Mouse (Mus musculus) hindbrain, embryonic 11.5 days (tissue): ENCODE measurements around the gene Ascl1. TPM values are rescaled to one million over a fixed set of nuclear protein-coding genes. Genes with fewer than 3 reads are reported as not detected.
A peak's percentile ranks its signal among the peaks of the same experiment; 100 is the strongest.

Experiments
- ATAC-seq: fragments of 200-750 bp; cut with Nextera tagmentation; 2 replicates; pipeline ENCODE4 v1.8.0; 2017; ENCODE audit warnings: mild to moderate bottlenecking, moderate TSS enrichment, moderate library complexity; ENCODE audit not compliant: low FRiP score
- DNase-seq: peaks from one replicate; pipeline ENCODE4 v3.0.0-alpha.2; 2015; ENCODE audit warnings: low spot score
- H3K27ac ChIP-seq: fragments of 300-500 bp; sonication (generic); 2 replicates; pipeline ENCODE4 v1.5.1; 2014; ENCODE audit warnings: mild to moderate bottlenecking, low read depth, low read length
- H3K27me3 ChIP-seq: fragments of 300-500 bp; sonication (generic); 2 replicates; pipeline ENCODE4 v1.6.1; 2014; ENCODE audit warnings: mild to moderate bottlenecking, low read length, moderate library complexity, mixed read lengths; ENCODE audit not compliant: control insufficient read depth, insufficient read depth
- H3K36me3 ChIP-seq: fragments of 300-500 bp; sonication (generic); 2 replicates; pipeline ENCODE4 v1.6.1; 2014; ENCODE audit warnings: mild to moderate bottlenecking, low read length, moderate library complexity, mixed read lengths; ENCODE audit not compliant: control insufficient read depth, insufficient read depth
- H3K4me1 ChIP-seq: fragments of 300-500 bp; sonication (generic); replicated peaks from 2 replicates; pipeline ENCODE4 v1.6.1; 2014; ENCODE audit warnings: low read length, mixed read lengths; ENCODE audit not compliant: control insufficient read depth, insufficient read depth
- H3K4me2 ChIP-seq: fragments of 300-500 bp; sonication (generic); replicated peaks from 2 replicates; pipeline ENCODE4 v1.6.1; 2014; ENCODE audit warnings: mild to moderate bottlenecking, low read depth, low read length
- H3K4me3 ChIP-seq: fragments of 300-500 bp; sonication (generic); 2 replicates; pipeline ENCODE4 v1.5.1; 2014; ENCODE audit warnings: low read depth, low read length
- H3K9ac ChIP-seq: fragments of 300-500 bp; sonication (generic); 2 replicates; pipeline ENCODE4 v1.6.1; 2014; ENCODE audit warnings: low read depth, low read length
- H3K9me3 ChIP-seq: fragments of 300-500 bp; sonication (generic); 2 replicates; pipeline ENCODE4 v1.6.1; 2016; ENCODE audit warnings: low read length; ENCODE audit not compliant: control insufficient read depth
- WGBS: fragments of 180-500 bp; shearing (Covaris S2); extraction: QIAGEN DNeasy Blood & Tissue Kit; methylation state at CpG from one replicate; pipeline ENCODE4 v1.1.7; 2014; 5-methylcytosine and 5-hydroxymethylcytosine counted together
- polyA plus RNA-seq: library from polyadenylated mRNA; unstranded; fragments of >200 nt; fragmentation: Nextera tagmentation; extraction: Ambion mirVana; gene quantifications from 2 replicates; pipeline ENCODE4 v1.2.1, GENCODE M21; 2014

Ascl1 gene
- polyA plus RNA-seq, 1 experiment from 2014 or later, result 42.4 TPM

DNA sequence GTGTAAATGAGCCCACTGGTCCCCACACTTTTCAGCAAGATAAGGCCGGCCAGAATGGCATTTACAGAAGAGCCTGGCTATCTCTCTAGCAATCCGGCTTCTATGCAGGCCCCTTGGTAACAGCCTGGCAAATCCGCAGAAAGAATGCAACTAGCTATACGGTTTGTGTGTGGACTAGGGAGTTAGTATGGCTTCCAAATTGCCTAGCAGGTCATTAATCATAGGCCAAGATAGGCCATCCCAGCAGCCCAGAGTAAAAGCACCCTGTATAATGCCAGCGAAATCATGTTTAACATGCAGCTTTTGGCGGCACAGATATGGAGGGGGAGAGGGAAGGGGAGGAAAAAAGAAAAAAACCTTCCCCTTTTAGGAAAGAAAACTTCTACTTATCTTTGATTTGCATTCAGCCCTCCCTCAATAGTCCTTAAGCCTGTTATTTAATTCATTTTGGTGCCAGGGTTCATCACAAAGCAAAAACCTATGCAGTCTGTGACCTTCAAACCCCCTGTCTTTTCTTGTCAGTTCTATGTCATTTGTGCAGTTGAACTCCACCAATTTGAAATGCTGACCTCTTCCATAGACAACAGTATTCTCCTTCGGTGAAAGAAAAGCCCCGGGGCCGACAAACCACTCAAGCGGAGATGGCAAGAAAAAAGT is 19.9 kb downstream of the Ascl1 start:
- Histone ChIP-seq H3K36me3 (no peaks in the 10 kb centered on the region), H3K4me2 (no peak overlapping the region), H3K9me3 (no peaks in the 10 kb centered on the region), H3K9ac (no peak overlapping the region), H3K27me3 (no peaks in the 10 kb centered on the region), H3K4me1 (no peaks in the 10 kb centered on the region; the same call in 1 of the 2 replicates), H3K27ac (no peak overlapping the region), H3K4me3 (no peak overlapping the region)
- peak; percentile 76 for ATAC-seq
- DNase-seq, result peak; percentile 34
- WGBS, result 32% methylated on average over 10 of the region's 10 CpGs

DNA sequence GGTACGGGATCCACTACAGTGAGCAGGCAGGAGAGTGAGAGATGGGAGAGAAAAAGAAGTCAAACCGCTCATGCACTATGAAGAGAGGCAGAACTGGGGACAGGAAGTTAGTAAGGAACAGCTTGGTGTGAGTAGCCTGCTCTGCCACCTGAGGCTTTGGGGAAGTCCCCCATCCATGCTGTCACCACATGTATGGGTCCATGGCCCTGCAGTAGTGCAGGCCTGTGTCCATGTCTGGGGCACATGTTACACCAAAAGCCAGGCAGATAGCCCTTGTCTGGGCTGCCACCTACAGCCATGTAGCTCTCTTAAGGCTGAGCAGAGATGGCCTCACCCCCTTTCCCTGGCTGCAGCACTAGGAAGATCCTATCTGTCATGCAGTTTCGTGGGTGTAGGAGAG is 42.7 kb downstream of the Ascl1 start:
- Histone ChIP-seq H3K27me3 (no peaks in the 10 kb centered on the region), H3K27ac (no peak overlapping the region), H3K9ac (no peak overlapping the region), H3K9me3 (no peaks in the 10 kb centered on the region), H3K4me3 (no peak overlapping the region), H3K36me3 (no peaks in the 10 kb centered on the region), H3K4me1 (no peaks in the 10 kb centered on the region; the same call in 1 of the 2 replicates), H3K4me2 (no peak overlapping the region)
- DNase-seq, result no peak
- ATAC-seq, result no peak
- WGBS, result 90% methylated on average over 3 of the region's 3 CpGs

GRCm38 (mm10) chr10:87449368-87449767 is 44.1 kb downstream of the Ascl1 start:
- Histone ChIP-seq H3K27ac (no peak overlapping the region), H3K9me3 (no peaks in the 10 kb centered on the region), H3K9ac (no peak overlapping the region), H3K4me2 (no peak overlapping the region), H3K4me3 (no peak overlapping the region), H3K4me1 (no peaks in the 10 kb centered on the region; the same call in 1 of the 2 replicates), H3K27me3 (no peaks in the 10 kb centered on the region), H3K36me3 (no peaks in the 10 kb centered on the region)
- ATAC-seq (no peak), DNase-seq (no peak)
- 56% methylated on average over 6 of the region's 6 CpGs for WGBS

- WGBS, result 32% methylated on average over 5 of the region's 5 CpGs
- no peak overlapping the region for H3K4me3 ChIP-seq
- peak overlapping the region; percentile 67 for H3K27ac ChIP-seq
- ATAC-seq (no peak), DNase-seq (peak; percentile 28)
- no peaks in the 10 kb centered on the region for H3K9me3 ChIP-seq
- H3K27me3 ChIP-seq, result no peaks in the 10 kb centered on the region
- H3K36me3 ChIP-seq, result no peaks in the 10 kb centered on the region
- H3K4me2 ChIP-seq, result peak overlapping the region; percentile 25
- no peak overlapping the region for H3K9ac ChIP-seq
- H3K4me1 ChIP-seq, result no peaks in the 10 kb centered on the region; the same call in 1 of the 2 replicates
Measured at GRCm38 (mm10) chr10:87448257-87448656, 45.2 kb downstream of the Ascl1 start.

GRCm38 (mm10) chr10:87447754-87448095 is 45.7 kb downstream of the Ascl1 start:
- under 1% methylated on average over 9 of the region's 9 CpGs for WGBS
- H3K4me1 ChIP-seq, result no peaks in the 10 kb centered on the region; the same call in 1 of the 2 replicates
- no peaks in the 10 kb centered on the region for H3K9me3 ChIP-seq
- 0 out of 2 replicates have a peak overlapping the region, but pooled peaks have one; percentile 7 for H3K9ac ChIP-seq
- ATAC-seq (peak; percentile 98), DNase-seq (peak; percentile 88)
- no peak overlapping the region for H3K4me3 ChIP-seq
- H3K27me3 ChIP-seq, result no peaks in the 10 kb centered on the region
- no peaks in the 10 kb centered on the region for H3K36me3 ChIP-seq
- H3K4me2 ChIP-seq, result peak overlapping the region; percentile 25
- peak overlapping the region; percentile 67 for H3K27ac ChIP-seq

- peak; percentile 63 for ATAC-seq
- H3K9ac ChIP-seq, result no peak overlapping the region
- no peaks in the 10 kb centered on the region for H3K9me3 ChIP-seq
- H3K27me3 ChIP-seq, result no peaks in the 10 kb centered on the region
- WGBS, result 29% methylated on average over 13 of the region's 13 CpGs
- H3K36me3 ChIP-seq, result no peaks in the 10 kb centered on the region
- peak; percentile 16 for DNase-seq
- peak overlapping the region; percentile 25 for H3K4me2 ChIP-seq
- peak overlapping the region; percentile 67 for H3K27ac ChIP-seq
- H3K4me1 ChIP-seq, result no peaks in the 10 kb centered on the region; the same call in 1 of the 2 replicates
- H3K4me3 ChIP-seq, result no peak overlapping the region
Measured at GRCm38 (mm10) chr10:87446829-87447753, 46.4 kb downstream of the Ascl1 start.

GRCm38 (mm10) chr10:87446139-87446828 is 47.2 kb downstream of the Ascl1 start:
- Histone ChIP-seq H3K9ac (no peak overlapping the region), H3K27ac (no peak overlapping the region), H3K27me3 (no peaks in the 10 kb centered on the region), H3K36me3 (no peaks in the 10 kb centered on the region), H3K4me3 (no peak overlapping the region), H3K9me3 (no peaks in the 10 kb centered on the region), H3K4me2 (no peak overlapping the region), H3K4me1 (no peaks in the 10 kb centered on the region; the same call in 1 of the 2 replicates)
- ATAC-seq (no peak), DNase-seq (no peak)
- WGBS, result 69% methylated on average over 2 of the region's 2 CpGs
